Mouse (Mus musculus) cerebellum, postnatal 4 days (tissue): ENCODE measurements at regions not wholly inside any gene's neighbourhood (a gene's known extent, or its start where the extent isn't known, plus 50 kb on each side); places are given as distances from the start of the nearest gene placed in this dataset.

Experiments used
- DNase-seq, 2 experiments: peaks; one replicate each; pipeline ENCODE4 v3.0.0; 2022; ENCODE audit warnings: low spot score in 2 of 2, mixed read lengths in 1 of 2

DNA sequence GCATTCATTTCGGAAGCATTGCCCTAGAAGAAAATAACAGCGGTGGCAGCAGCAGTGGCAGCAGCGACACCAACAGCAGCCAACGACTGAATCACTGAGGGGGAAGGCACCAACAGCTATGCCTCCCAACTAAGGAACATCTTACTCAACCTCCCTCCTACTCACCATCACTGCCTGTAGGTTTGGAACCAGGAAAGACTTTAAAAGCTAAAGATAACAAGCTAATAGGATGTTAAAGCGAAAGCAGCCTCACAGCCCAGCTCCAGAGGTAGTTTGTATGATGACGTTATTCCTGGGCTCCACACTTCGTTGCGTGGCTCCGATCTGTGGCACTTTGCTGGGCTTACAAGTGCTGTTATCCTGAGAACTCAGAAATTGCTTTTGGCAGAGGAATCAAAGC is 289.6 kb downstream of the Cd83 start:
- DNase-seq = no peak

DNA sequence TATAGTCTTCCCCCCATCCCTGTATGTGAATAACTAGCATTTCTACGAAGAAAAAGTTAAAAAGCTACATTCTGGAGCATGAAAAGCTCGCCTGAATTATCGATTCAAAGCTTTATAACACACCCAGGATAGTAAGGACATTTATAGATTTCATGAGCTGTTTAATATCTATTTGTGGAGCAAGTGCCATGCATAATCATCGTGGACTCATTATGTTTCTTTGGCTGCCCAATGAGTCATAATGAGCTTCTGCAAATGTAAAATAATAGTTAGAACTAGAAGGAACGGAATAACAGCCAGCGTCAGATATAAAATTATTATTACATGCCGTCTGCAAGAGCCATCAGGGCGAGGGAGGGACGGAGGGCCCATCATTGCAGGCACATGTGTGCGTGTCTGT is 292.4 kb downstream of the Cd83 start:
- no peak for DNase-seq

DNA sequence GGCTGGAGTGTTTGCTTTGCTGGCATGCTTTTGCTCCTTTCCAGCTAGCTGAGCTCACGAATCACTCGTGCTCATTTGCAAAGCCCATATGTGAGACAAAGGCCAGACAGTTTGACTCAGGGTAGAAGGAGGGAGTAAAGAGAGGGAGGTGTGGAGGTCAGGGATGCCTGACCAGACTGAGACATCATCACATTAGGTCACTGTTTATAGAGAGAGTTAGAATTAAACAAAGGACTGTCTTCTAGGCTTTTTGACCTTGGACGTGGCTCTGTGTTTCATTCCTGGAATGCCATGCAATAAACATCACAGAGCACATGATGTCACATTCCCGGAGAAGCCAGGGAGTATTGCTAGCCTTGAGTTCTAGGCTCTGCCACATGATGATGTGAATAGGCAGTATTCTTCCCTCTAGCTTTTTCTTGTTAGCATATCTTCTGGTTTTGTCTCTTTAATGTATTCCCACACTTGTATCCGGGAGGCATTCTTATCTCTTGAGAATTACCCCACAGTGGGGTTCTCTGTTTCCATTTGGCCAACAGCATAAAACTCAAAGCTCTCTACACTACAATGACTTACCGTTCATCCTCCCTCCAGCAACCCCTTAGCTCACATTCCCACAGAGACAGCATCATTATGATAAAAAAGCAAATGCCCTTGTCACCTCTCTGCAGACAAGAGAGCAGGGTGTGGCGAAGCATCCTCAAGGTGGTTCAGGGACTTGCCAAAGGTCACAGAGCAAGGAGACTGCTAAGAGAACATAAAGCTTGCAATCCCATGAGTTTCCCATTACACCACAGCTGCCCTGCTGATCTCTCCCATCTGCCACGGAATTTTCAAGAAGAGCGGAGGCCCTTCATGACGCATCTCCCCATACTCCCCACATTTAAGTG is 301.3 kb downstream of the Cd83 start:
- no peak for DNase-seq

DNA sequence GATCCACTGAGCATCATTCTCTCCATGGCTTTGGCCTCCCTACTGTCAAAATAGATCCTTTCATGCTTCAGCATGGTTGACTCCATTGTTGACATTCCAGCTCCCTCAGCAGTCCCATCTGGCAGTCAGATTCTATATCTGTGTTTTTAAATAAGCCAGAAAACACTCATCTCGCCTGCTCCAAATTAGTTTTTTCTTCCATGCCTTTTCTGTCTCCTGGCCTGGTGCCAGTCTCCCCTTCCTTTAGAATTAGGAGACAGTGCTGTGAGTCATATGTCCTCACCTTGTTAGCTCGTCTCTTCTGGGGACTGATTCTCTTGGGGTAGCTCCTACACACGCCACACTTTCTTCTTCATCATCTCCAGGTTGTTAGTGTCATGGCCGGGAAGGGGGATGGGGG is 302.2 kb downstream of the Cd83 start:
- DNase-seq = peak in 1 of 2 experiments; percentile 39

DNA sequence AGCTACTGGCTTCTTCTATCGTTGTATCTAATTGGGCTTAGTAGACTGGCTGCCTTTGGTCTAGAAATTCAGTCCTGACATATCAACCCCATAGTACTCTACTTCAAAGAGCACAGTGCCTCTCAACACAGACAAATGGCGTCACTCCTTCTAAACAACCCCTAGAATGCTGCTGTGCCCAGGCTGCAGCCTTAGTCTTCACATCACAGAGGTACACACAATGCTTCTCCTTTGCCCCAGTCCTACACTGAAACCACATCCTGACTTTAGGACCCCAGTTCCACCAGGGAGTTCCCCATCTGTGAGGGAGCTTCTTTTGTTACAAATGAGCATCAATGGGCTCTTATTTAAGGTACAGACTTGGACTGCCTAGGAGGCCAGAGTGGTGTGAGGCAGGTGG is 312.6 kb downstream of the Cd83 start:
- DNase-seq = no peak

DNA sequence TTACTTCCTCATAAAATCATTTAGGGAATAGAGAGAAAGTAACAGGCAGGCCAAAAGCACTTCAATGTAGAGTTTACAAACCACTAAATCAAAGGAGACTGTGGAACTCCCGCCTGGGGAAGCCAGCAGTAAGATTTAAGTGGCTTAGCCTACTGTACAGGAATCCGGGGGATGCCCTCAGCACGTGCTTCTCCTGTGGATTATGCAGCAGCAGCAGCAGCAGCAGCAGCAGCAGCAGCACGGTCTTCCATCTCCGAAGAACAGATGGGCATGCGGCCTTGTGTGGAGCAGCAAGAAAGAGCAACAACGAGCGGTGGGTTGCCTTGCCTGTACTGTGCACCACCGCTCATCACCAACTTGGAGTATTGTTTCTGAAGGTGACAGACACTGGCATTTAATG is 314.9 kb downstream of the Cd83 start:
- peak in 1 of 2 experiments; percentile 14 for DNase-seq

DNA sequence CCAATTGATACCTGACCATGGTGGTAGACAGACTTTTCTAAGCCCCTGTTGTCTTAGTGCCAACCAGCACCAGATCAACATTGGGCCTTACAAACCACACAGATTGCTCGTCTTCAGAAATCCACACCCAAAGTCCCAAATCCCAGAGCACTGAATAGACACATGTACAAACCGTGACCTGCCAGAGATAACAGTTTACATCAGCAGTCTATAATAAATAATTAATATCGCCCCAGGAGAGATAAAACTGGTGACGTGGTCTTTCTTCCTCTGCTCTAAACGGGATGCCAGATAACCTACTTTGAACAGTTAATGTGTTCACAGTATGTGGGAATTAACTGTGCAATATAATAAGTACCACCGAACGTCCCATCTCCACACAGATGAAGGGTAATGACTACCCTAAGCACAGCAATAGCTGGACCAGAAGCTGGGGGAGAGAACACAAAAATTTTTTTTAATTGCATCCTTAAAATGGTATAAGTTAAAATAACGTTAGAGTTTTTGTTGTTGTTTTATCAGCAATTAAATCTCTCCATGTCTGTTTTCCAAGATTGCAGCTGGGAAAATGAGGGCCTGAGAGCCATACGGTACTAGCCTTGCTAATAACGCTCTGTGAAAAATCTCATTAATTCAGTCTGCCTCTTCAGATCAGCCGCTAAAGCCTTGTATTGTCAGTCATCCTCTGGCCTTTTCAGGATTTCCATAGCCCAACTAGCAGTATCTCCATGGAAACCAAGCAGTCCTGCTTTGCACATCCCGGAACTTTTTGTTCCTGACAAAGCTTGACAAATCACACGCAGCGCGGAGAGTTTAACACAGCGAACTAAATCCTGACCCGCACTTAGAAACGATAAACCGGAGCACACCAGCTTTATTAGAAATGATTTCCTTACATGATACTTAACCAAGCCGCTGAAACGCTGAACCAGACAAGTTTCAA is 315.8 kb downstream of the Cd83 start:
- peak in 1 of 2 experiments; percentile 26 for DNase-seq

DNA sequence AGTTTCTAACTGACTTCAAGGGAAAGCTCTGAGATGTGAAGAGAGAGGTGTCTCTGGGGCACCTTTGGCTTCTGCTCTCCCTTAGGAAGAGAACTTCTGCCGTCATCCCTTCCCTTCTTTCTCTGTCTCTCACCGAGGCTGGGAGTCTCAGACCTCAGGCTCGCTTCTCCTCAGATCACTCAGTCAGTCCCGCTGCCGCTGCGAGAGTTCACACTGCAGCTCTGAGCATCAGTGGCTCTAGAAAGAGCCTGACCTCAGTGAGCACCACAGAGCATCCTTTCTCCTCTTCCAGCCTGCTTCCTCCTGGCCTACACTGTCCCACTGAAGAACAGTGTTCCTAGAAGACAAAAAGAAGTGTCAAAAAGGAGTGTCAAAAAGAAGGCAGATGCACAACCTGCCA is 316.6 kb downstream of the Cd83 start:
- DNase-seq = no peak

DNA sequence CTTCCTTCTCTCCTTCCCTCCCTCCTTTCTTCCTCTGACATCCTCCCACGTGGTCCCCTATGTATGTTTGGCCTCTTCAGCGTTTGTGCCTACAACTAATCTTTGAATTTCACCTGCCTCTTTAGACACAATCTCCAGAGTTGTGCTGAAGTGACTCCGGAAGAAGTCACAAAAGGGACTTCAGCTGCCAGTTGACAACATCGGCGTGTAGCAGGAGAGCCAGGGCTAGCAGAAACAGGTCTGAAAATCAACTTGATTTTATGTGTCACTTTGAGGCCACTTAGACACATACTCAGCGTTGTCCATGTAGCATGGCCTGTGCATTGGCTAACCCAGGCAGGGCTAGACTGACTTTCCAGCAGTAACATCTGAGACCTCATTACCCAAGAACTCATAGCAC is 317.2 kb downstream of the Cd83 start:
- no peak for DNase-seq

DNA sequence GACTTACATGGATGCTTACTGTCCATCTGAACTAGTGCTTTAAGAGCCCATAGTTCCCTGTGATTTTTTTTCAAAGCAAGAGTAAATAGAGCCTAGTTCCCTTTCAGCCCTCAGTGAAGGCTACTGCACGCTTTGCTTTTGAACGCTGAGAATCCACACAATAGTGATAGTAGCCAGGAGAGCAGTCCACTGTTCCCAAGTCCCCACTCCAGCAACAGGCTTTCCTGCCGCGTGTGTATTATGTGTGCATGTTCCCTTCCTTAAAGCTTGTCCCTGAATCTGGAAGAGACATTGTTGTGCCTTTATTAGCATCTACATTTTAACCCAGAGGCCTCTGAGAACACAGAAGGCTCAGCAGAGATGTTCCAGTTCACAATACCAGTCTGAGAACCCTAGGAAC is 317.7 kb downstream of the Cd83 start:
- DNase-seq = no peak

DNA sequence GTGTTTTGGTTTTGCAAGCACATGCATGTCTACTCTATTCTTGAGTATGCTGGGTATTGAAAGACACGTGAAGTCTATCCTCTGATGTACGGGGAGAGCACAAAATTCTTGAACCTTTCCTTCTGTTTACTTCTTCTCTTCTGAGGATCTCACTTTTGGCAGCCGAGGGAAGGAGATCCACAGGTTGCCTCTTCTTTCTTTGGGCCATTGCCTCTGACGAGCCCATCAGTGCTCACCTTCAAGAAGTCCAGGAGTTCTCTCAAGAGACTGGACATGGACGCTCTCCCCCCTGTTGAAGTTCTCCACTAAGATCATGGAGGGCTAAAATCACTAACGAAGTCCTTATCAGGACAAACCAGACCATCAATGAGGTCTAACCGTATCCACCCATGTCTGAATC is 318.8 kb downstream of the Cd83 start:
- DNase-seq = no peak

DNA sequence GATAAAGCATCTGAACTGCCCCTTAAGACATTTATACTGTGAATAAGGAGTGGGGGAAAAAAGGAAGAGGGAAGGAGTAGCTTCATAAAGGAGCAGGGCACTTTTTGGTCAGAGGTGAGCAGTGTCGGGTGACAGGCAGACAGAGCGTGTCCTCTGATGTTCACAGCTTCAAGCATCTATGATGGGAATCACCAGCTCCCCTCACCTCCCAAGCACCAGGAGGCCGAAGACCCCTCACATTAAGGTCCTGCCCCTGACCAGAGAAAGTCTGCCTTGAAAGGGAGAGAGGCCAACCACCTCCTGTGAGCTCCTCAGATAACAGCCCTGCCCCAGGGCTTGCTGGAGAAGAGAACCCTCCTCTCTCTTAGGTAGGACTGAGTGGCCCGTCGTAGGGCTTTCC is 320.6 kb downstream of the Cd83 start:
- DNase-seq = no peak

DNA sequence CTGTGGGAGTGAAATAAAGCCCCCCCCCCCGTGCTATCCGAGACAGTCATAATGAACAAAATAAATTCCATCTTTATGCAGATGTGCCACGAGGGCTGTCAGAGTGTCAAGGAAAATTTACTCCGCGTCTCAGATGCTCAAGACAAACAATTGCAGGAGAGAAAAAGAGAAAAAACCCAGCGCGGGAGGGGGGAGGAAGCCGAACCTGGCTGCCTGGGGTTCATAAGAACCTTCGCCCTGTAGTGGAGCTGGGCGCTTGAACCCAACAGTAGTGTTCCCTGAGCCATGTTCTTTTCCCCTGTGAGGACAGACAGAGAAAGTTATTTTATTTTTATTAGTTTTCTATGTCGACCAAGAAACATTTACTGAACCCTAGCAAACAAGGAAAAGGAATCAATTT is 324.1 kb downstream of the Cd83 start:
- DNase-seq = no peak

DNA sequence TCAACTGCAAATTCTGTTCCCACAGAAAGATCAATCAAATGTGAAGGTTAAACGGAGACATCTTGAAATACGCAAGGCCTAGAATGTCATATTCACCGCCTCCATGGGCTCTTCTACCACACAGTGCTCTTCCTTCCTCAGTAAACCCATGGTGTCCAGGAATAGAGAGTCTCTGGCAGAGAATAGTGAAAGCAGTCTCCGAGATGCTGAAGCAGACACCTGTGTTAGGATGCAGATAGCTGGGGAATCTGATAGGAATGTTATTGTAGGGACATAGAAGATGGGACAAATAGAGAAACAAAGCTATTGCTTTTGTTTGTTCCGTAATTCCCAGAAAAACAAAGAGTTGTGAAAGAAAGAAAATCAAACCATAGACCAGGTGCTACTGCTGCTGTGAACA is 328.5 kb downstream of the Cd83 start:
- no peak for DNase-seq

DNA sequence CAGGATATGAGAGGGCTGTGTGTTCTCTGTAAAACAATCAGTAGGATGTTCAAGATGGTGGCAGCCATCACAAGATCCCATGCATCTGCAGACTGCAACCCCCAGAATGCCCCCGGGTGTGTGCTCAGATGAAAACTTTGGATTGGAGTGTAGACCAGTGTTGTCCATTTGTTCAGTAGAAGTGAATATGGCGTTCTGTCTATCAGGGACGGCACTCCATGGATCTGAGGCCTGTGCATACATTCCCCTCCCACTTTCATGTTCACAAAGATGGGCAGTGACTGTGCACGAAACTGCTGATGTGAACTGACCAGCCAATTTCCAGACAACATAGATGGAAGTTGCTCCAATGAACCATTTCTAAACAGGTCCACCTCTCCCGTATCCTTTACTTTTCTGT is 330.3 kb downstream of the Cd83 start:
- DNase-seq = no peak

DNA sequence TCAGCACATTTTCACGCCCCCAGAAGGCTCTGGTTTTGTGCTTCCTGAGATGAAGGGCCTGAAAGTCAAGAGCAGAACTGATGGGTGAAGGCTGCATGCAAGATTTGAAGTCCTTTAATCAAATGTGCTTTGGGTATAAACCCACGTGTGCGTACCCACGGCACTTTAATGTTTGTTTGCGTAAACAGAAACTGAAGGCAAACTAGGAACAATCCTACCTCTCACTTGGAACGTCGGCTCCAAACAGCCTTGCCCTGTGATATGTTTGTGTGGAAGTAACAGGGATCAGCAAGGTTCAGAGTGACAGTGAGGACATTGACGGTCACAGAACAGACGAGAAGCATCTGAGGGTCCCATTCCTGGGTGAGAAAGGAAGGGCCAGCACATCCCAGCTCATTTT is 333.3 kb downstream of the Cd83 start:
- no peak for DNase-seq

DNA sequence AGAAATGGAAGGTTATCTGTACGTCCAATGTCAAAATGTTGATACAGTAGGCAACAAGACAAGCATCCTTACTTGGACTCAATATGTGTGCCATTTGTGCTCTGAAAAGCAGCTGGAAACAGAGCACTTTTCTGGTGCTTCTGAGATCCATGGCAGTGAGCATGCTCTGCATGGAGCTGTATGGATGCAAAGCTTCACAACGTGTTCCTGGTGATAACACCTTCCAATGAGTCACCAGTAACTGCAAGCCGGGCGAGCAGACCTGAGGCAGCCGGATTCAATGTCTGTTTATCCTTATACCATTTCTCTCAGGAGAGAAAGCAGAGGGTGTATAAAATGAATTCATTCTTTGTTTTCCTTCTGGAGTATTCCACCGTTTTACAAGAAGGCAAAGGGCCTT is 334.3 kb downstream of the Cd83 start:
- no peak for DNase-seq

DNA sequence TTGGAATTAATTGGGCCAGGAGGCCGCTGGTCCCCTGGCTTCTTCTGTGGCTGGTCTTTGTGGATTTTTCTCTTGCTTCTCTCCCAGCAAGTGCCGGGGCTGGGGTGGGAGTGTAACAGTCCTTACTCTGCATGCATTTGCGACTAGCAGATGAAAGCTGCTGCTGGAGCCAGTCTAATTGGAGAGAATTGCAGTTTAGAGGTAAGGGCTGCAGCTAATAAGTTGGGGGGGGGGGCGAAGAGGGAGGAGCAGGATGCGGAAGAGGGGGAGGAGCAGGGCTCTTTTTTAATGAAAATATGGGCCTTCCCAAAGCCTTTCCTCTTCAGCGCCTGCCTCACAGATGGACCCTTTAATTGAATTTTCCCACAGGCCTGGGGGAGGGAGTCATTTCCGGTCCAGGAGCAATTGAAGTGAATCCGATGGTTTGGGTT is 336.7 kb downstream of the Cd83 start:
- DNase-seq = peak in 1 of 2 experiments; percentile 16

DNA sequence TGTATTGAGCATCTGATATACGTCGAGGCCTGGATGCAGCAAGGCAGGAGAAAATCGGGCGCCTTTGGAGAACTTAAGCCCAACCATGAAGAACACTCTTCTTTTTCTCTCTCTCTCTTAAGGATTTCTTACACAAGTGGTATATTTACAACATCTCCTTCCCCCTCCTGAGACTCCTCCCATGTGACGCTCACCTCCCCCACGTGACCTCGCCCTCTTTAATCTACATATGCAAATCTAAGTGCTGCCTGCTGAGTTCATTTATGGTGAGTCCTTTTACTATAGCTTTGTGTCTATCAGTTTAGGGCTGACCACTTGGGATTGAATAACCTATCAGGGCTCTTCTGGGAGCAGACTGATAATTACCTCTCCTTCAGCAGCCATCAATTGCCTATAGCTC is 337.4 kb downstream of the Cd83 start:
- no peak for DNase-seq

DNA sequence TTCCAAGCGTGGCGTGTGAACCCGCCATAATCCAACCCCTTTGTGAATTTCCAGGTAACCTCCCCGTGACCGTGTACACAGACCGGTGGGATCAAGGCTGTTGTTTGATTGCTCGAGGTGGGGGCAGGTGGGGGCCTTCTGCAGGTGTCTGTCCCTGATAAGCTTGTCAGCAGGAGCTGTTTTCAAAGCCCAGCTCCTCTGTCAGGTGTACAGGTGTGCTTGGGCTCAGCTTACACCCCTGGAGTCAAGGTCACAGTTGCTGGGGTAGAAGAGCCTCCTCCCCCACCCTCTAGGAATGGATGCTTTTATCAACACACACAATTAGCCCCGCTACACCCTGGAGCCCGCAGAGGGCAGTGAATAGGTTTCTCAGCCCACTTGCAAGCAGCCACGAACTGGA is 341.6 kb downstream of the Cd83 start:
- DNase-seq = no peak

DNA sequence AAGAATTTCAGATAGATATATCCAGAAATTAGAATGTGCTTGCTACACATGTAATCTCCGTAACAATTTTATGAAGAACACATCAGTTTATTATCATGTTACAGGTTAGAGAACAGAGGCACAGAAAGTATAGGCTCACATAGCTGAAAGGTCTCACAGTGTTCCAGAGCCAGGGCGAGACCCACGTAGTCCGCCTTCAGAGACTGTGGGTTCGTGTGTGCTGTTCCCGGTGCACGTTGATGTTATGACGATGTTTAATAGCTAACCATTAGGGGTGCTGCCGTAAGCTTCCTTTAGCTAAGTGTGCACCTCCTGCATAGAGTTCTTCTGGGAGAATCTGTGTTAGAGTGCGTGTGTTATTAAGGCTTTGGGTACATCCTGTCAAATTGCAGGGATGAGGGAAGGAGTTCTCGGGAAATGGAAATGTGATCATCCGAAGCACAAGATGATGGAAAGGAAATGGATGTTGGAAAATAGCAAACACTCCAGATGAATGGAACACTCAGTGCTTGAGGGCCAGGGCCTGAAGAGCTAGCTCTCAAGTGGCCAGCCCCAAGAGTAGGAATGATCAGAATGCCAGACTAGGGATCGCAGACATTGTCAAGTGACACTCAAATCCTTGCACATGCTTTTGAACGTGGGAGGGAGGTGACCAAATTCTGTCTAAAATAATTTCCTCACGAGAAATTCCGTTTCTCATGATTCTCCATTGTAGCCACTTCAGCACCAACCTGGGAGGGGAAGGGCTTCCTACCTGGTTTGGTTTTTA is 344.1 kb downstream of the Cd83 start:
- DNase-seq = no peak

DNA sequence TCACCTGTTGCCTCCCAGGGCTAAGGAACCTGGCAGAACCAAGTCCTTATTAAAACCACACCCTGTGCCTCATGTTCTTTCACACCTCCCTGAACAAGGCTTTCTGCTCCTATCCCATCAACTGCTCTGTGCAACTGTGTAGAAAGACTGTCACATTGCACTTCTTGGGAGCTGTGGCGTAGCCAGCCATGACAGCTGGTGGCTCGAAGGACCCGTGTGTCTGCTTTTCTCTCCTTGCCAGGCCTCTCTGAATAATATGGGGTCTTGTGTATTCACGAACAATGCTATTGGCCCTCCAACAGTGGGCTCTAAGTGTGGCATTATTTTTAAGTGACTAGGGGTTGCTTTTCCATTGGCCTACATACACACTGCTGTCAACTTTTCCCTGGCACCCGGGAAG is 347.3 kb downstream of the Cd83 start:
- peak in 1 of 2 experiments; percentile 18 for DNase-seq
